ENCODE assay signal across 9 mouse cellular contexts in genomic region chr9:57995282-57995681, GRCm38 (mm10). TPM values are rescaled to one million over a fixed set of nuclear protein-coding genes. Genes with fewer than 3 reads are reported as not detected.
DNase-seq lines count a peak whose midpoint lies in the region; ATAC-seq and TF ChIP-seq lines count a peak whose summit lies in the region.
"Had no signal": no experiment of that assay in that cellular context is flagged by ENCODE, and none has a peak within 500 bp of the region (broad histone marks: within the 10 kb centered on the region; RNA-seq: fewer than 3 reads in every experiment).

No protein-coding gene starts in this region.

- 20% methylated on average over 4 of the region's 4 CpGs for WGBS in liver, embryonic 14.5 days (ENCODE audit: insufficient replicate concordance)
- 27% methylated on average over 4 of the region's 4 CpGs for WGBS in liver, embryonic 12.5 days (ENCODE audit: insufficient replicate concordance)

- H3K36me3 ChIP-seq in liver, embryonic 14.5 days (replicated peaks; ENCODE audit: control insufficient read depth, insufficient read depth, low read depth): no peaks in the 10 kb centered on the region
- no peaks in the 10 kb centered on the region for H3K36me3 ChIP-seq in liver, embryonic 12.5 days
- H3K36me3 ChIP-seq in splenic B cell, adult 2 months (ENCODE audit: control insufficient read depth, insufficient read depth, low read length, poor library complexity, severe bottlenecking): no peaks in the 10 kb centered on the region
- H3K36me3 ChIP-seq: G1E had no signal

- H3K27ac ChIP-seq in liver, embryonic 14.5 days: no peak overlapping the region
- no peak overlapping the region for H3K27ac ChIP-seq in liver, embryonic 12.5 days

- no peak overlapping the region for H3K4me2 ChIP-seq in liver, embryonic 14.5 days (ENCODE audit: low read depth)
- no peak overlapping the region for H3K4me2 ChIP-seq in liver, embryonic 12.5 days

- DNase-seq in cerebellum, postnatal 14 days: peak; percentile 73 to 77
- DNase-seq in cerebellum, adult 9-11 months: no peak
- no peak for DNase-seq in liver, embryonic 14.5 days (ENCODE audit: low read depth in 3 of 3, low spot score in 3 of 3)
- DNase-seq in cerebellum, postnatal 36 days: peak; percentile 26 to 41
- DNase-seq in splenic B cell, adult 2 months (ENCODE audit: low read depth, low spot score): peak; percentile 70
- no peak for DNase-seq in urinary bladder, postnatal 4 days (ENCODE audit: low spot score in 2 of 2)
- DNase-seq in adrenal gland, postnatal 36 days: no peak

- H3K4me1 ChIP-seq in liver, embryonic 14.5 days (replicated peaks; ENCODE audit: control insufficient read depth in 2 of 2, insufficient read depth in 2 of 2, low read length in 1 of 2): no peaks in the 10 kb centered on the region
- H3K4me1 ChIP-seq in liver, embryonic 12.5 days: peaks cover 8% of the 10 kb centered on the region; the same call in 1 of the 2 replicates

- H3K9me3 ChIP-seq in liver, embryonic 14.5 days (ENCODE audit: control insufficient read depth, low read length): no peaks in the 10 kb centered on the region
- H3K9me3 ChIP-seq in liver, embryonic 12.5 days (replicated peaks): no peaks in the 10 kb centered on the region
- H3K9me3 ChIP-seq: G1E had no signal

- TF ChIP-seq EP300 in liver, embryonic 14.5 days (IDR thresholded peaks at IDR 0.05; ENCODE audit: low read depth): no peak

- peaks cover 7% of the 10 kb centered on the region for H3K27me3 ChIP-seq in liver, embryonic 14.5 days (ENCODE audit: control insufficient read depth, insufficient read depth, low read length)
- H3K27me3 ChIP-seq in liver, embryonic 12.5 days (replicated peaks): peaks cover 34% of the 10 kb centered on the region
- H3K27me3 ChIP-seq in splenic B cell, adult 2 months (ENCODE audit: control insufficient read depth, insufficient read depth, low read length, poor library complexity, severe bottlenecking): no peaks in the 10 kb centered on the region

- no peak overlapping the region for H3K4me3 ChIP-seq in liver, embryonic 14.5 days (ENCODE audit: insufficient read depth in 1 of 2, low read depth in 2 of 2, low read length in 2 of 2)
- no peak overlapping the region for H3K4me3 ChIP-seq in liver, embryonic 12.5 days

- TF ChIP-seq CTCF in liver, embryonic 14.5 days (IDR thresholded peaks at IDR 0.05; ENCODE audit: low read depth): peak; percentile 43

- no peak overlapping the region for H3K9ac ChIP-seq in liver, embryonic 14.5 days (replicated peaks)
- H3K9ac ChIP-seq in liver, embryonic 12.5 days: no peak overlapping the region

- ATAC-seq in liver, embryonic 14.5 days (ENCODE audit: insufficient read depth): no peak
- no peak for ATAC-seq in liver, embryonic 12.5 days

RNA-seq across cellular contexts. Expression of gene Cyp11a1, which starts 10.9 kb away (rescaled TPM):
- 0.32 and 0.37 TPM in 2 replicates for polyA plus RNA-seq in liver, embryonic 14.5 days (2012; rRNA removed)
- polyA plus RNA-seq in liver, embryonic 14.5 days (2014; fragmentation: Nextera tagmentation; extraction: Ambion mirVana): 0.49 and 0.55 TPM in 2 replicates
- polyA plus RNA-seq in liver, embryonic 12.5 days (2016; fragmentation: Nextera tagmentation; extraction: Ambion mirVana): 0.10 TPM in 1 of 2 replicates, not detected in the other
- 1,000 to 10,000 TPM; 6,616 to 8,202 TPM for total RNA-seq in adrenal gland, postnatal 36 days (2021)

RNA-seq across cellular contexts. Expression of gene Sema7a, which starts 55.4 kb away (rescaled TPM):
- 0.08 and 0.14 TPM in 2 replicates for polyA plus RNA-seq in liver, embryonic 14.5 days (2012; rRNA removed)
- not detected in 2 replicates for polyA plus RNA-seq in liver, embryonic 14.5 days (2014; fragmentation: Nextera tagmentation; extraction: Ambion mirVana)
- not detected in 2 replicates for polyA plus RNA-seq in liver, embryonic 12.5 days (2016; fragmentation: Nextera tagmentation; extraction: Ambion mirVana)
- 10 to 100 TPM in 1 of 2 experiments, 1 to 10 TPM in 1; 7.5 to 22.3 TPM for total RNA-seq in adrenal gland, postnatal 36 days (2021)
- total RNA-seq: G1E had no signal

Comparison
In these comparisons a context has a peak if more than half of its experiments do, and no peak if none do; other contexts are left out.
1. DNase-seq: peak in cerebellum, postnatal 14 days (2 of 2), cerebellum, postnatal 36 days (2 of 2) and splenic B cell, adult 2 months (single experiment); none in cerebellum, adult 9-11 months (single experiment), liver, embryonic 14.5 days (0 of 3), urinary bladder, postnatal 4 days (0 of 2) and adrenal gland, postnatal 36 days (0 of 2).